Mouse (Mus musculus): Measurements from ENCODE around the gene Prima1. TPM values are rescaled to one million over a fixed set of nuclear protein-coding genes. Genes with fewer than 3 reads are reported as not detected.

Prima1 gene
- total and polyA plus RNA-seq, 3 experiments = not detected

GRCm38 (mm10) chr12:103223671-103224070 lies 18.3 kb downstream of the Prima1 start:
- no peak overlapping the region for H3K27ac ChIP-seq (ENCODE audit: control insufficient read depth, low read depth, low read length)

GRCm38 (mm10) chr12:103215877-103216610 lies 25.9 kb downstream of the Prima1 start:
- Histone ChIP-seq H3K27me3 (ENCODE audit: control insufficient read depth in 1 of 2, insufficient read depth in 2 of 2, low read length in 2 of 2) (no peaks in the 10 kb centered on the region), H3K4me1 (ENCODE audit: control insufficient read depth in 1 of 2, insufficient read depth in 2 of 2, low read length in 2 of 2) (no peaks in the 10 kb centered on the region), H3K9me3 (replicated peaks; ENCODE audit: insufficient read depth, low read length) (no peaks in the 10 kb centered on the region), H3K4me3 (ENCODE audit: control insufficient read depth in 1 of 2, insufficient read depth in 1 of 2, low read depth in 2 of 2, low read length in 2 of 2) (no peak overlapping the region), H3K79me2 (ENCODE audit: control insufficient read depth, insufficient read depth, low read length, poor library complexity) (no peaks in the 10 kb centered on the region), H3K27ac (ENCODE audit: control insufficient read depth, low read depth, low read length) (no peak overlapping the region), H3K9ac (ENCODE audit: control insufficient read depth, low read depth, low read length, poor library complexity, severe bottlenecking) (no peak overlapping the region), H3K36me3 (ENCODE audit: control insufficient read depth in 1 of 2, insufficient read depth in 2 of 2, low read length in 2 of 2) (no peaks in the 10 kb centered on the region)
- no peak for TF ChIP-seq UBTF (IDR thresholded peaks at IDR 0.05; ENCODE audit: borderline replicate concordance, insufficient read depth, low read depth, low read length)
- TF ChIP-seq MYC (IDR thresholded peaks at IDR 0.05; ENCODE audit: low read depth, low read length) = no peak
- TF ChIP-seq MYB (IDR thresholded peaks at IDR 0.05; ENCODE audit: low read depth, low read length) = no peak
- TF ChIP-seq POLR2AphosphoS5 (IDR thresholded peaks at IDR 0.05; ENCODE audit: borderline replicate concordance, low read depth, low read length) = no peak
- TF ChIP-seq ZKSCAN1 (IDR thresholded peaks at IDR 0.05; ENCODE audit: low read depth, low read length) = no peak
- no peak for TF ChIP-seq ZMIZ1 (IDR thresholded peaks at IDR 0.05; ENCODE audit: low read depth, low read length)
- TF ChIP-seq POLR2A (IDR thresholded peaks at IDR 0.05; ENCODE audit: control insufficient read depth in 1 of 2, insufficient read depth in 1 of 2, low read depth in 1 of 2, low read length in 2 of 2, poor library complexity in 1 of 2) = no peak
- TF ChIP-seq MAFK (IDR thresholded peaks at IDR 0.05; ENCODE audit: borderline replicate concordance, low read depth, low read length) = no peak
- TF ChIP-seq SMC3 (IDR thresholded peaks at IDR 0.05; ENCODE audit: low read depth, low read length) = no peak
- no peak for TF ChIP-seq POLR2AphosphoS2 (IDR thresholded peaks at IDR 0.05; ENCODE audit: low read length)
- TF ChIP-seq JUND (IDR thresholded peaks at IDR 0.05; ENCODE audit: low read depth, low read length) = no peak
- no peak for TF ChIP-seq USF1 (IDR thresholded peaks at IDR 0.05; ENCODE audit: low read depth, low read length)
- TF ChIP-seq GABPA (IDR thresholded peaks at IDR 0.05; ENCODE audit: low read depth, low read length) = no peak
- TF ChIP-seq RAD21 (IDR thresholded peaks at IDR 0.05; ENCODE audit: low read depth, low read length) = no peak
- no peak for TF ChIP-seq BHLHE40 (IDR thresholded peaks at IDR 0.05; ENCODE audit: borderline replicate concordance, low read depth, low read length)
- TF ChIP-seq KAT2A (conservative IDR thresholded peaks at IDR 0.05; ENCODE audit: low read depth, low read length) = no peak
- DNase-seq (ENCODE audit: low read depth, low spot score) = no peak

More at GRCm38 (mm10) chr12:103223671-103224070, 18.3 kb downstream of the Prima1 start:
- no peak overlapping the region for H3K9ac ChIP-seq (ENCODE audit: control insufficient read depth, low read depth, low read length, poor library complexity, severe bottlenecking)
- H3K79me2 ChIP-seq (ENCODE audit: control insufficient read depth, insufficient read depth, low read length, poor library complexity) = no peaks in the 10 kb centered on the region
- H3K9me3 ChIP-seq (replicated peaks; ENCODE audit: insufficient read depth, low read length) = no peaks in the 10 kb centered on the region
- H3K27me3 ChIP-seq (ENCODE audit: control insufficient read depth in 1 of 2, insufficient read depth in 2 of 2, low read length in 2 of 2) = no peaks in the 10 kb centered on the region
- TF ChIP-seq CHD1 (IDR thresholded peaks at IDR 0.05; ENCODE audit: low read depth, low read length) (no peak), GABPA (IDR thresholded peaks at IDR 0.05; ENCODE audit: low read depth, low read length) (no peak), USF2 (IDR thresholded peaks at IDR 0.05; ENCODE audit: borderline replicate concordance in 1 of 2, insufficient read depth in 1 of 2, low read depth in 1 of 2, low read length in 2 of 2) (no peak), TBP (IDR thresholded peaks at IDR 0.05; ENCODE audit: low read depth, low read length) (no peak), RAD21 (IDR thresholded peaks at IDR 0.05; ENCODE audit: low read depth, low read length) (no peak), MYC (IDR thresholded peaks at IDR 0.05; ENCODE audit: low read depth, low read length) (no peak), EP300 (IDR thresholded peaks at IDR 0.05; ENCODE audit: low read depth in 1 of 2, low read length in 2 of 2) (no peak), ETS1 (IDR thresholded peaks at IDR 0.05; ENCODE audit: low read depth, low read length) (no peak), MXI1 (IDR thresholded peaks at IDR 0.05; ENCODE audit: low read depth, low read length) (no peak), NRF1 (IDR thresholded peaks at IDR 0.05; ENCODE audit: insufficient read depth, low read depth, low read length, poor library complexity, severe bottlenecking) (no peak), JUND (IDR thresholded peaks at IDR 0.05; ENCODE audit: low read depth, low read length) (no peak), SMC3 (IDR thresholded peaks at IDR 0.05; ENCODE audit: low read depth, low read length) (no peak), MAX (IDR thresholded peaks at IDR 0.05; ENCODE audit: low read length) (no peak), MAFK (IDR thresholded peaks at IDR 0.05; ENCODE audit: borderline replicate concordance, low read depth, low read length) (no peak), E2F4 (IDR thresholded peaks at IDR 0.05; ENCODE audit: borderline replicate concordance, low read depth, low read length) (no peak), ZC3H11A (IDR thresholded peaks at IDR 0.05; ENCODE audit: low read depth, low read length) (no peak), TAL1 (IDR thresholded peaks at IDR 0.05; ENCODE audit: low read length) (no peak), ZMIZ1 (IDR thresholded peaks at IDR 0.05; ENCODE audit: low read depth, low read length) (no peak), ELF1 (IDR thresholded peaks at IDR 0.05; ENCODE audit: low read depth, low read length) (no peak), KAT2A (conservative IDR thresholded peaks at IDR 0.05; ENCODE audit: low read depth, low read length) (no peak)
- no peaks in the 10 kb centered on the region for H3K4me1 ChIP-seq (ENCODE audit: control insufficient read depth in 1 of 2, insufficient read depth in 2 of 2, low read length in 2 of 2)
- no peaks in the 10 kb centered on the region for H3K36me3 ChIP-seq (ENCODE audit: control insufficient read depth in 1 of 2, insufficient read depth in 2 of 2, low read length in 2 of 2)
- H3K4me3 ChIP-seq (ENCODE audit: control insufficient read depth in 1 of 2, insufficient read depth in 1 of 2, low read depth in 2 of 2, low read length in 2 of 2) = no peak overlapping the region
- DNase-seq (ENCODE audit: low read depth, low spot score) = no peak
